ENCODE assay signal across 11 mouse cellular contexts in genomic region chr1:132261058-132261457, GRCm38 (mm10). TPM values are rescaled to one million over a fixed set of nuclear protein-coding genes. Genes with fewer than 3 reads are reported as not detected.
DNase-seq lines count a peak whose midpoint lies in the region; ATAC-seq and TF ChIP-seq lines count a peak whose summit lies in the region.
"Had no signal": no experiment of that assay in that cellular context is flagged by ENCODE, and none has a peak within 500 bp of the region (broad histone marks: within the 10 kb centered on the region; RNA-seq: fewer than 3 reads in every experiment).

No protein-coding gene starts in this region.

- no peak for TF ChIP-seq EP300 in MEL (IDR thresholded peaks at IDR 0.05; ENCODE audit: low read depth in 1 of 2, low read length in 2 of 2)
- no peak for TF ChIP-seq EP300 in liver, embryonic 14.5 days (IDR thresholded peaks at IDR 0.05; ENCODE audit: low read depth)

- no peak overlapping the region for H3K27ac ChIP-seq in hindbrain, postnatal 0 days
- H3K27ac ChIP-seq in hindbrain, embryonic 14.5 days = no peak overlapping the region
- no peak overlapping the region for H3K27ac ChIP-seq in MEL (ENCODE audit: control insufficient read depth, low read depth, low read length)
- no peak overlapping the region for H3K27ac ChIP-seq in liver, embryonic 14.5 days
- H3K27ac ChIP-seq: neural tube, embryonic 13.5 days had no signal

- H3K9me3 ChIP-seq in hindbrain, postnatal 0 days (ENCODE audit: low read length) = no peaks in the 10 kb centered on the region
- no peaks in the 10 kb centered on the region for H3K9me3 ChIP-seq in hindbrain, embryonic 14.5 days (ENCODE audit: control insufficient read depth, low read length)
- H3K9me3 ChIP-seq in MEL (replicated peaks; ENCODE audit: insufficient read depth, low read length) = no peaks in the 10 kb centered on the region
- H3K9me3 ChIP-seq in liver, embryonic 14.5 days (ENCODE audit: control insufficient read depth, low read length) = no peaks in the 10 kb centered on the region
- H3K9me3 ChIP-seq: neural tube, embryonic 13.5 days had no signal

- no peaks in the 10 kb centered on the region for H3K36me3 ChIP-seq in hindbrain, postnatal 0 days (ENCODE audit: insufficient read depth, low read length)
- 0 out of 2 replicates have a peak, but pooled peaks cover 5% of the 10 kb centered on the region for H3K36me3 ChIP-seq in hindbrain, embryonic 14.5 days (replicated peaks; ENCODE audit: control insufficient read depth, insufficient read depth)
- peaks cover 0 to 4% of the 10 kb centered on the region in 2 experiments; a peak in 2 of 4 replicates for H3K36me3 ChIP-seq in MEL (ENCODE audit: control insufficient read depth in 1 of 2, insufficient read depth in 2 of 2, low read length in 2 of 2)
- no peaks in the 10 kb centered on the region for H3K36me3 ChIP-seq in liver, embryonic 14.5 days (replicated peaks; ENCODE audit: control insufficient read depth, insufficient read depth, low read depth)

- no peak for TF ChIP-seq POLR2A in MEL (IDR thresholded peaks at IDR 0.05; ENCODE audit: control insufficient read depth in 1 of 2, insufficient read depth in 1 of 2, low read depth in 1 of 2, low read length in 2 of 2, poor library complexity in 1 of 2)

- no peak overlapping the region for H3K4me3 ChIP-seq in hindbrain, postnatal 0 days (ENCODE audit: low read length)
- no peak overlapping the region for H3K4me3 ChIP-seq in hindbrain, embryonic 14.5 days (replicated peaks; ENCODE audit: low read length)
- H3K4me3 ChIP-seq in MEL (ENCODE audit: control insufficient read depth in 1 of 2, insufficient read depth in 1 of 2, low read depth in 2 of 2, low read length in 2 of 2) = no peak overlapping the region
- no peak overlapping the region for H3K4me3 ChIP-seq in liver, embryonic 14.5 days (ENCODE audit: insufficient read depth in 1 of 2, low read depth in 2 of 2, low read length in 2 of 2)
- H3K4me3 ChIP-seq: neural tube, embryonic 13.5 days had no signal

- peak; percentile 43 for DNase-seq in hindbrain, postnatal 0 days (ENCODE audit: low spot score)
- no peak for DNase-seq in hindbrain, embryonic 14.5 days (ENCODE audit: low spot score)
- DNase-seq in 416B (ENCODE audit: low read depth) (peak; percentile 48), MEL (ENCODE audit: low read depth, low spot score) (peak; percentile 66)
- peak in 2 of 3 experiments; percentile 22 to 31 for DNase-seq in liver, embryonic 14.5 days (ENCODE audit: low read depth in 3 of 3, low spot score in 3 of 3)
- DNase-seq in right cerebral cortex, postnatal 25 days = no peak
- DNase-seq in urinary bladder, adult 18-20 months (ENCODE audit: low spot score in 2 of 2) = no peak
- no peak for DNase-seq in T-cell, adult 2 months (ENCODE audit: low spot score)
- DNase-seq: heart, postnatal 36 days had no signal

- no peaks in the 10 kb centered on the region for H3K27me3 ChIP-seq in hindbrain, postnatal 0 days (ENCODE audit: insufficient read depth, low read length)
- no peaks in the 10 kb centered on the region for H3K27me3 ChIP-seq in hindbrain, embryonic 14.5 days (ENCODE audit: control insufficient read depth, insufficient read depth, low read length)
- H3K27me3 ChIP-seq in MEL (ENCODE audit: control insufficient read depth in 1 of 2, insufficient read depth in 2 of 2, low read length in 2 of 2) = peaks cover 0 to 2% of the 10 kb centered on the region in 2 experiments; a peak in 1 of 4 replicates
- H3K27me3 ChIP-seq in liver, embryonic 14.5 days (ENCODE audit: control insufficient read depth, insufficient read depth, low read length) = no peaks in the 10 kb centered on the region
- H3K27me3 ChIP-seq: neural tube, embryonic 13.5 days had no signal

- no peak overlapping the region for H3K9ac ChIP-seq in hindbrain, postnatal 0 days (replicated peaks; ENCODE audit: low read length)
- no peak overlapping the region for H3K9ac ChIP-seq in hindbrain, embryonic 14.5 days
- no peak overlapping the region for H3K9ac ChIP-seq in MEL (ENCODE audit: control insufficient read depth, low read depth, low read length, poor library complexity, severe bottlenecking)
- H3K9ac ChIP-seq in liver, embryonic 14.5 days (replicated peaks) = no peak overlapping the region
- H3K9ac ChIP-seq: neural tube, embryonic 13.5 days had no signal

- no peak overlapping the region for H3K4me2 ChIP-seq in hindbrain, postnatal 0 days (ENCODE audit: low read depth, low read length)
- H3K4me2 ChIP-seq in hindbrain, embryonic 14.5 days (replicated peaks) = no peak overlapping the region
- H3K4me2 ChIP-seq in liver, embryonic 14.5 days (ENCODE audit: low read depth) = no peak overlapping the region
- H3K4me2 ChIP-seq: neural tube, embryonic 13.5 days had no signal

- 69% methylated on average over 5 of the region's 5 CpGs for WGBS in hindbrain, postnatal 0 days
- WGBS in hindbrain, embryonic 14.5 days = 70% methylated on average over 5 of the region's 5 CpGs
- WGBS in liver, embryonic 14.5 days (ENCODE audit: insufficient replicate concordance) = 38% methylated on average over 5 of the region's 5 CpGs

- peak; percentile 55 for TF ChIP-seq CTCF in hindbrain, postnatal 0 days (IDR thresholded peaks at IDR 0.05; ENCODE audit: low read depth)
- TF ChIP-seq CTCF in MEL (IDR thresholded peaks at IDR 0.05 in 2 of 3, conservative IDR thresholded peaks at IDR 0.05 in 1 of 3; ENCODE audit: control insufficient read depth in 1 of 3, insufficient read depth in 1 of 3, low read depth in 2 of 3, low read length in 3 of 3, poor library complexity in 1 of 3, severe bottlenecking in 1 of 3) = peak; percentile 49 to 77 (median 68)
- peak; percentile 74 for TF ChIP-seq CTCF in liver, embryonic 14.5 days (IDR thresholded peaks at IDR 0.05; ENCODE audit: low read depth)

- peak; percentile 38 for TF ChIP-seq RAD21 in MEL (IDR thresholded peaks at IDR 0.05; ENCODE audit: low read depth, low read length)

- no peaks in the 10 kb centered on the region for H3K4me1 ChIP-seq in hindbrain, postnatal 0 days (ENCODE audit: insufficient read depth, low read length)
- H3K4me1 ChIP-seq in hindbrain, embryonic 14.5 days (replicated peaks; ENCODE audit: control insufficient read depth, insufficient read depth, low read length) = no peaks in the 10 kb centered on the region
- H3K4me1 ChIP-seq in MEL (ENCODE audit: control insufficient read depth in 1 of 2, insufficient read depth in 2 of 2, low read length in 2 of 2) = peaks cover 0 to 6% of the 10 kb centered on the region in 2 experiments; a peak in 2 of 4 replicates
- H3K4me1 ChIP-seq in liver, embryonic 14.5 days (replicated peaks; ENCODE audit: control insufficient read depth in 2 of 2, insufficient read depth in 2 of 2, low read length in 1 of 2) = peaks cover 15 to 18% of the 10 kb centered on the region in 2 experiments

- no peaks in the 10 kb centered on the region for H3K79me2 ChIP-seq in MEL (ENCODE audit: control insufficient read depth, insufficient read depth, low read length, poor library complexity)

- peak; percentile 27; the same call in 1 of the 2 replicates for ATAC-seq in hindbrain, postnatal 0 days
- no peak for ATAC-seq in hindbrain, embryonic 14.5 days (ENCODE audit: low FRiP score)
- ATAC-seq in liver, embryonic 14.5 days (ENCODE audit: insufficient read depth) = no peak

TF ChIP-seq in MEL, 35 proteins besides CTCF, POLR2A, EP300 and RAD21 (continues in another document):
- TF ChIP-seq POLR2AphosphoS2 (IDR thresholded peaks at IDR 0.05; ENCODE audit: low read length) = no peak
- TF ChIP-seq SMC3 (IDR thresholded peaks at IDR 0.05; ENCODE audit: low read depth, low read length) = peak; percentile 66
- TF ChIP-seq ZMIZ1 (IDR thresholded peaks at IDR 0.05; ENCODE audit: low read depth, low read length) = no peak
- no peak for TF ChIP-seq JUND (IDR thresholded peaks at IDR 0.05; ENCODE audit: low read depth, low read length)
- no peak for TF ChIP-seq ELF1 (IDR thresholded peaks at IDR 0.05; ENCODE audit: low read depth, low read length)
- TF ChIP-seq NRF1 (IDR thresholded peaks at IDR 0.05; ENCODE audit: insufficient read depth, low read depth, low read length, poor library complexity, severe bottlenecking) = no peak
- peak; percentile 27; the same call in 1 of the 2 replicates for TF ChIP-seq GATA1 (IDR thresholded peaks at IDR 0.05; ENCODE audit: low read depth, low read length)
- TF ChIP-seq CHD2 (IDR thresholded peaks at IDR 0.05; ENCODE audit: low read length) = no peak
- TF ChIP-seq MAX (IDR thresholded peaks at IDR 0.05; ENCODE audit: low read length) = no peak
- no peak for TF ChIP-seq KAT2A (conservative IDR thresholded peaks at IDR 0.05; ENCODE audit: low read depth, low read length)

RNA-seq across cellular contexts. Expression of gene Gm10188, which starts 31.5 kb away (rescaled TPM):
- total RNA-seq in hindbrain, postnatal 0 days (2014; rRNA removed) = not detected in 2 replicates
- 0.28 TPM in 1 of 2 replicates, not detected in the other for polyA plus RNA-seq in hindbrain, postnatal 0 days (2015; fragmentation: Nextera tagmentation; extraction: Ambion mirVana)
- polyA plus RNA-seq in hindbrain, embryonic 14.5 days (2014; fragmentation: Nextera tagmentation; extraction: Ambion mirVana) = 0.39 and 0.47 TPM in 2 replicates
- not detected in 2 replicates for total RNA-seq in MEL (2012; rRNA removed)
- polyA plus RNA-seq in MEL (2012; ENCODE audit: insufficient read depth in 1 of 2, insufficient read length in 2 of 2, low read depth in 1 of 2, low replicate concordance in 2 of 2, missing spikeins in 1 of 2) = not detected
- not detected in 2 replicates for polyA plus RNA-seq in liver, embryonic 14.5 days (2012; rRNA removed)
- polyA plus RNA-seq in liver, embryonic 14.5 days (2014; fragmentation: Nextera tagmentation; extraction: Ambion mirVana) = not detected in 2 replicates
- total RNA-seq: heart, postnatal 36 days; layer of hippocampus, adult 8-10 months had no signal
- polyA plus RNA-seq: neural tube, embryonic 13.5 days had no signal

RNA-seq across cellular contexts. Expression of gene Klhdc8a, which starts 37.4 kb away (rescaled TPM):
- total RNA-seq in hindbrain, postnatal 0 days (2014; rRNA removed) = 23.0 and 26.0 TPM in 2 replicates
- 11.2 and 11.7 TPM in 2 replicates for polyA plus RNA-seq in hindbrain, postnatal 0 days (2015; fragmentation: Nextera tagmentation; extraction: Ambion mirVana)
- polyA plus RNA-seq in hindbrain, embryonic 14.5 days (2014; fragmentation: Nextera tagmentation; extraction: Ambion mirVana) = 8.5 and 10.4 TPM in 2 replicates
- not detected in 2 replicates for total RNA-seq in MEL (2012; rRNA removed)
- not detected for polyA plus RNA-seq in MEL (2012; ENCODE audit: insufficient read depth in 1 of 2, insufficient read length in 2 of 2, low read depth in 1 of 2, low replicate concordance in 2 of 2, missing spikeins in 1 of 2)
- polyA plus RNA-seq in liver, embryonic 14.5 days (2012; rRNA removed) = 0.01 and 0.04 TPM in 2 replicates
- 0.03 and 0.13 TPM in 2 replicates for polyA plus RNA-seq in liver, embryonic 14.5 days (2014; fragmentation: Nextera tagmentation; extraction: Ambion mirVana)

RNA-seq across cellular contexts. Expression of gene Nuak2, which starts 54.9 kb away (rescaled TPM):
- 6.2 and 7.7 TPM in 2 replicates for total RNA-seq in hindbrain, postnatal 0 days (2014; rRNA removed)
- 7.4 and 7.9 TPM in 2 replicates for polyA plus RNA-seq in hindbrain, postnatal 0 days (2015; fragmentation: Nextera tagmentation; extraction: Ambion mirVana)
- polyA plus RNA-seq in hindbrain, embryonic 14.5 days (2014; fragmentation: Nextera tagmentation; extraction: Ambion mirVana) = 10.7 and 14.0 TPM in 2 replicates
- total RNA-seq in MEL (2012; rRNA removed) = 2.8 and 3.2 TPM in 2 replicates
- polyA plus RNA-seq in MEL (2012; ENCODE audit: insufficient read depth in 1 of 2, insufficient read length in 2 of 2, low read depth in 1 of 2, low replicate concordance in 2 of 2, missing spikeins in 1 of 2) = 1 to 10 TPM in 1 of 2 experiments, not detected in 1; 3.0 TPM
- 1.0 and 1.2 TPM in 2 replicates for polyA plus RNA-seq in liver, embryonic 14.5 days (2012; rRNA removed)
- 2.0 and 2.1 TPM in 2 replicates for polyA plus RNA-seq in liver, embryonic 14.5 days (2014; fragmentation: Nextera tagmentation; extraction: Ambion mirVana)

Comparison
In these comparisons a context has a peak if more than half of its experiments do, and no peak if none do; other contexts are left out.
1. DNase-seq: peak in hindbrain, postnatal 0 days (single experiment), 416B (single experiment), MEL (single experiment) and liver, embryonic 14.5 days (2 of 3); none in hindbrain, embryonic 14.5 days (single experiment), right cerebral cortex, postnatal 25 days (single experiment), urinary bladder, adult 18-20 months (0 of 2) and T-cell, adult 2 months (single experiment).
2. Peak in every context shown above with its lines, with median percentiles within 50 percentile points of each other: CTCF ChIP-seq.